Mouse (Mus musculus) heart, adult 8-10 months (tissue): Measurements from ENCODE around the gene Pdia5. TPM values are rescaled to one million over a fixed set of nuclear protein-coding genes. Genes with fewer than 3 reads are reported as not detected.

Source experiments
- DNase-seq: peaks from one replicate; pipeline ENCODE4 v3.0.0; 2022; ENCODE audit warnings: low spot score
- microRNA-seq: library from miRNA; unstranded; fragments of <30 nt; microRNA quantifications from one replicate; pipeline ENCODE4 v1.2.0, GENCODE M21; 2022
- total RNA-seq, 4 experiments: library from RNA; stranded (reverse); gene quantifications; 2 replicates each; pipeline ENCODE4 v1.2.4; 2022

Gene Pdia5
- total RNA-seq, 4 experiments from 2014 or later = 4.9 to 6.1 (median 5.5) TPM

DNA sequence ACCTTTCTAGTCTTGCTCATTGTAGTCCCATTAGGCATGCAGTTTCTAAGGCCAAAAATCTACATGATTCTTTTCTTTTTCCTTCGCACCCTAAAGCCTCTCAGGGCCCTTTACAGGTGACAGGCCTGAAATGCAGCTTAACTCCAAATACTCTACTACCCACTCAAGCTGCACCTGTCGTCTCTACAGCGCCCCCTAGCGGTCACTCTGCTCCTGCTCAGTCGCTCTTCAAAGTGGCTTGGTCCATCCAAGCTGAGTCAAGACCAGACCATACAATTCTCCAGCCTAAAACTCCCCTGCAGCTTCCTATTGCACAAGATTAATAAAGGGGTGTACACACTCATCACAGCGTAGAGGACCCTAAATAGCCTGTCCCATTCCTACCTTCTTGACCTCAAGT, 130.1 kb downstream of the Pdia5 start:
- DNase-seq = no peak

DNA sequence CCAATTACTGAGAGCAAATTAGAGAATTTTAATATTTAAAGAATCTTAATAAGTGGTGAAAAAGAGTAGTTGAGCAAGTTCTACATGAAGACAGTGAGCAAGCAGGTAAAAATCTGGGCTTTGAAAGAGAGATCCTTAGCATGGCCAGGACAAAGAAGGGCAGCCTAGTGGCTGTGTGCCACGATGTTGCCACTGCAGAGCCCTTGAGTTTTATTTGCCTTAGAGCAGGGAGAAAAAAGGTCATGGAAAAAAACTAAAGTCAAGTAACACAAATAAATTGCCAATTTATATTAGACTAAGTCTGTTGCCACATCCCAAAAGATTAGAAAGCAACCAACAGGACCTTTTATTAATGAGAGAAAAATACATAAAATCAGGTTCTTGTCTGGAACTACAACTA, 133.2 kb downstream of the Pdia5 start:
- no peak for DNase-seq

Small RNAs within 50 kb of the gene (microRNA-seq; reads per million reads assigned to microRNA genes)
- not detected for gene Gm25548

Other genes starting within 250 kb of the Pdia5 start
- 10 to 100 TPM; 10.2 to 14.0 (median 10.7) TPM for gene Sec22a, start 127.0 kb downstream of the Pdia5 start, total RNA-seq
- 1 to 10 TPM; 1.6 to 3.1 (median 1.9) TPM for gene Sema5b, start 50.3 kb upstream of the Pdia5 start, total RNA-seq